In genomic region chr6:86733183-86733876, GRCm38 (mm10) we compare ENCODE assay signal across 8 mouse cellular contexts. TPM values are rescaled to one million over a fixed set of nuclear protein-coding genes. Genes with fewer than 3 reads are reported as not detected.
A peak's percentile ranks its signal among the peaks of the same experiment; 100 is the strongest.
DNase-seq lines count a peak whose midpoint lies in the region; ATAC-seq and TF ChIP-seq lines count a peak whose summit lies in the region.

Gmcl1 (minus strand) TSS chr6:86733383.

- peak; percentile 94 for ATAC-seq in kidney, embryonic 14.5 days (ENCODE audit: low FRiP score, low TSS enrichment)
- peak; percentile 93 for ATAC-seq in limb, embryonic 15.5 days (ENCODE audit: insufficient number of reproducible peaks, low FRiP score, low TSS enrichment, low read depth)

- H3K9me3 ChIP-seq in kidney, embryonic 14.5 days (ENCODE audit: control insufficient read depth, low read length): no peaks in the 10 kb centered on the region
- H3K9me3 ChIP-seq in limb, embryonic 15.5 days: no peaks in the 10 kb centered on the region

- TF ChIP-seq CTCF in bone marrow macrophage, adult 2 months (IDR thresholded peaks at IDR 0.05; ENCODE audit: low read depth, low read length): no peak
- no peak for TF ChIP-seq CTCF in embryonic fibroblast, embryonic 13.5 days (IDR thresholded peaks at IDR 0.05; ENCODE audit: borderline replicate concordance, insufficient read depth, low read length)

- peak within 1 kb of the TSS; percentile 85 for H3K9ac ChIP-seq in kidney, embryonic 14.5 days (ENCODE audit: low read depth, low read length)
- H3K9ac ChIP-seq in limb, embryonic 15.5 days: peak within 1 kb of the TSS; percentile 90

- peak; percentile 98 for DNase-seq in A20 (ENCODE audit: low read depth, low spot score)
- peak; percentile 89 to 91 for DNase-seq in heart, adult 9 months (ENCODE audit: low spot score in 2 of 2)
- DNase-seq in monocyte, adult 2 months (ENCODE audit: low read depth in 1 of 2, low spot score in 2 of 2): peak; percentile 74 to 91
- DNase-seq in spleen, postnatal 36 days (ENCODE audit: low spot score in 2 of 2): peak; percentile 96

- H3K4me2 ChIP-seq in kidney, embryonic 14.5 days (replicated peaks; ENCODE audit: low read depth, low read length): peak within 1 kb of the TSS; percentile 94
- peak within 1 kb of the TSS; percentile 95 for H3K4me2 ChIP-seq in limb, embryonic 15.5 days

- H3K27me3 ChIP-seq in kidney, embryonic 14.5 days (ENCODE audit: control insufficient read depth, insufficient read depth, low read length): no peaks in the 10 kb centered on the region
- H3K27me3 ChIP-seq in limb, embryonic 15.5 days: no peaks in the 10 kb centered on the region

- peak within 1 kb of the TSS; percentile 39 for H3K27ac ChIP-seq in bone marrow macrophage, adult 2 months (ENCODE audit: insufficient read depth, low read depth, low read length)
- peak within 1 kb of the TSS; percentile 29; the same call in 1 of the 2 replicates for H3K27ac ChIP-seq in embryonic fibroblast, embryonic 13.5 days (ENCODE audit: insufficient read depth, low read length)
- H3K27ac ChIP-seq in kidney, embryonic 14.5 days (ENCODE audit: low read depth, low read length): peak within 1 kb of the TSS; percentile 48; the same call in 1 of the 2 replicates
- H3K27ac ChIP-seq in limb, embryonic 15.5 days: peak within 1 kb of the TSS; percentile 75

- no peaks in the 10 kb centered on the region for H3K36me3 ChIP-seq in kidney, embryonic 14.5 days (ENCODE audit: control insufficient read depth, insufficient read depth, low read length)
- H3K36me3 ChIP-seq in limb, embryonic 15.5 days: 0 out of 2 replicates have a peak, but pooled peaks cover 4% of the 10 kb centered on the region

- H3K4me3 ChIP-seq in bone marrow macrophage, adult 2 months (ENCODE audit: insufficient read depth, low read length): peak within 1 kb of the TSS; percentile 73
- H3K4me3 ChIP-seq in embryonic fibroblast, embryonic 13.5 days (ENCODE audit: insufficient read depth, low read length): peak within 1 kb of the TSS; percentile 73
- H3K4me3 ChIP-seq in kidney, embryonic 14.5 days (ENCODE audit: low read length): peak within 1 kb of the TSS; percentile 96
- H3K4me3 ChIP-seq in limb, embryonic 15.5 days: peak within 1 kb of the TSS; percentile 99

- under 1% methylated on average over 56 of the region's 59 CpGs for WGBS in kidney, embryonic 14.5 days
- WGBS in limb, embryonic 15.5 days: under 1% methylated on average over 53 of the region's 59 CpGs

- peaks cover 5% of the 10 kb centered on the region; the same call in 1 of the 2 replicates for H3K4me1 ChIP-seq in bone marrow macrophage, adult 2 months (ENCODE audit: control insufficient read depth, insufficient read depth, low read length)
- no peaks in the 10 kb centered on the region for H3K4me1 ChIP-seq in embryonic fibroblast, embryonic 13.5 days (ENCODE audit: control insufficient read depth, insufficient read depth, low read length)
- H3K4me1 ChIP-seq in kidney, embryonic 14.5 days (ENCODE audit: control insufficient read depth, insufficient read depth, low read length): peaks cover 3% of the 10 kb centered on the region; the same call in 1 of the 2 replicates
- H3K4me1 ChIP-seq in limb, embryonic 15.5 days: peaks cover 10% of the 10 kb centered on the region

- TF ChIP-seq POLR2A in bone marrow macrophage, adult 2 months (IDR thresholded peaks at IDR 0.05; ENCODE audit: borderline replicate concordance, low read depth, low read length): no peak
- peak; percentile 92 for TF ChIP-seq POLR2A in embryonic fibroblast, embryonic 13.5 days (IDR thresholded peaks at IDR 0.05; ENCODE audit: low read depth, low read length)

RNA-seq across cellular contexts. Expression of gene Gmcl1, which starts in this region (rescaled TPM):
- polyA plus RNA-seq in bone marrow macrophage, adult 2 months (2012; ENCODE audit: insufficient read depth, insufficient read length, missing spikeins): 15.6 and 16.3 TPM in 2 replicates
- polyA plus RNA-seq in embryonic fibroblast, embryonic 13.5 days (2011; ENCODE audit: insufficient read length, low read depth, missing spikeins): 26.1 and 34.9 TPM in 2 replicates
- polyA plus RNA-seq in kidney, embryonic 14.5 days (2014; fragmentation: Nextera tagmentation; extraction: Ambion mirVana): 27.0 and 38.3 TPM in 2 replicates
- 25.6 and 31.9 TPM in 2 replicates for polyA plus RNA-seq in limb, embryonic 15.5 days (2015; fragmentation: Nextera tagmentation; extraction: Ambion mirVana)

Comparison
In these comparisons a context has a peak if more than half of its experiments do, and no peak if none do; other contexts are left out.
1. Peak in every context shown above with its lines: DNase-seq, ATAC-seq, H3K4me3 ChIP-seq and H3K27ac ChIP-seq.